Mouse (Mus musculus) midbrain, postnatal 0 days (tissue): ENCODE data around the gene Ppp1r10. TPM values are rescaled to one million over a fixed set of nuclear protein-coding genes. Genes with fewer than 3 reads are reported as not detected.
"Not testable (repeated sequence)": the region's sequence is repeated elsewhere in the genome, so short reads cannot be mapped to it uniquely, and the experiment has no call there.

Source experiments
- ATAC-seq: fragments of 200-750 bp; cut with Nextera tagmentation; 2 replicates; pipeline ENCODE4 v1.8.0; 2017; ENCODE audit warnings: moderate number of reproducible peaks, mild to moderate bottlenecking, moderate TSS enrichment, moderate library complexity; ENCODE audit not compliant: low FRiP score
- DNase-seq: peaks from one replicate; pipeline ENCODE4 v3.0.0-alpha.2; 2015; ENCODE audit warnings: low spot score
- H3K27ac ChIP-seq: fragments of 300-500 bp; sonication (generic); 2 replicates; pipeline ENCODE4 v1.5.1; 2014; ENCODE audit warnings: low read depth, mild to moderate bottlenecking, low read length, mixed read lengths
- H3K27me3 ChIP-seq: fragments of 300-500 bp; sonication (generic); 2 replicates; pipeline ENCODE4 v1.6.1; 2014; ENCODE audit warnings: low read length, control low read depth, mixed read lengths; ENCODE audit not compliant: insufficient read depth
- H3K36me3 ChIP-seq: fragments of 300-500 bp; sonication (generic); 2 replicates; pipeline ENCODE4 v1.6.1; 2014; ENCODE audit warnings: low read length, control low read depth, mixed read lengths; ENCODE audit not compliant: insufficient read depth
- H3K4me1 ChIP-seq: fragments of 300-500 bp; sonication (generic); 2 replicates; pipeline ENCODE4 v1.6.1; 2014; ENCODE audit warnings: mild to moderate bottlenecking, control low read depth, antibody characterized with exemption, low read length, mixed read lengths; ENCODE audit not compliant: insufficient read depth
- H3K4me2 ChIP-seq: fragments of 300-500 bp; sonication (generic); 2 replicates; pipeline ENCODE4 v1.6.1; 2014; ENCODE audit warnings: low read depth, mild to moderate bottlenecking, low read length, mixed read lengths; ENCODE audit not compliant: poor library complexity, severe bottlenecking
- H3K4me3 ChIP-seq: fragments of 300-500 bp; sonication (generic); 2 replicates; pipeline ENCODE4 v1.5.1; 2014; ENCODE audit warnings: low read depth, mild to moderate bottlenecking, low read length, moderate library complexity
- H3K9ac ChIP-seq: fragments of 300-500 bp; sonication (generic); replicated peaks from 2 replicates; pipeline ENCODE4 v1.6.1; 2014; ENCODE audit warnings: mild to moderate bottlenecking, low read length, moderate library complexity, mixed read lengths; ENCODE audit not compliant: poor library complexity, severe bottlenecking
- H3K9me3 ChIP-seq: fragments of 300-500 bp; sonication (generic); 2 replicates; pipeline ENCODE4 v1.6.1; 2016; ENCODE audit warnings: low read length, control low read depth
- CTCF ChIP-seq: IDR thresholded peaks from 2 replicates; pipeline ENCODE4 v1.5.1; 2016; ENCODE audit warnings: antibody characterized with exemption, mild to moderate bottlenecking
- WGBS: fragments of 180-500 bp; shearing (Covaris S2); extraction: QIAGEN DNeasy Blood & Tissue Kit; methylation state at CpG from one replicate; pipeline ENCODE4 v1.1.7; 2014; 5-methylcytosine and 5-hydroxymethylcytosine counted together
- polyA plus RNA-seq: library from polyadenylated mRNA; unstranded; fragments of >200 nt; fragmentation: Nextera tagmentation; extraction: Ambion mirVana; gene quantifications from 2 replicates; pipeline ENCODE4 v1.2.1, GENCODE M21; 2015
- total RNA-seq: library from RNA; depleted of rRNA; stranded (reverse); fragments of >200 nt; gene quantifications from 2 replicates; pipeline ENCODE4 v1.2.3, GENCODE M21; 2014

The Ppp1r10 gene
- total and polyA plus RNA-seq, 2 experiments from 2014 or later = 24.8 to 39.3 TPM

GRCm38 (mm10) chr17:35932608-35933007, 16.4 kb downstream of the Ppp1r10 start:
- Histone ChIP-seq H3K27me3 (no peaks in the 10 kb centered on the region), H3K4me1 (no peaks in the 10 kb centered on the region), H3K27ac (no peak overlapping the region), H3K36me3 (peaks cover 28% of the 10 kb centered on the region), H3K4me2 (no peak overlapping the region), H3K4me3 (no peak overlapping the region), H3K9me3 (no peaks in the 10 kb centered on the region), H3K9ac (no peak overlapping the region)
- no peak for TF ChIP-seq CTCF
- 91% methylated on average over 4 of the region's 4 CpGs for WGBS
- DNase-seq = no peak
- no peak for ATAC-seq

- H3K4me2 ChIP-seq, H3K36me3 ChIP-seq, H3K4me1 ChIP-seq, H3K4me3 ChIP-seq, H3K27me3 ChIP-seq, H3K27ac ChIP-seq, DNase-seq, H3K9ac ChIP-seq, H3K9me3 ChIP-seq, ATAC-seq: not testable (repeated sequence)
- 93% methylated on average over 14 of the region's 14 CpGs for WGBS
Observed at GRCm38 (mm10) chr17:35935763-35936162, 19.5 kb downstream of the Ppp1r10 start.

GRCm38 (mm10) chr17:35937700-35938348, 21.6 kb downstream of the Ppp1r10 start:
- no peaks in the 10 kb centered on the region for H3K4me1 ChIP-seq
- DNase-seq (peak; percentile 71), ATAC-seq (peak; percentile 60; the same call in 1 of the 2 replicates)

GRCm38 (mm10) chr17:35939108-35939507, 22.9 kb downstream of the Ppp1r10 start:
- H3K4me1 ChIP-seq = no peaks in the 10 kb centered on the region
- TF ChIP-seq CTCF = no peak
- no peak overlapping the region for H3K4me3 ChIP-seq
- H3K9ac ChIP-seq = no peak overlapping the region
- no peak overlapping the region for H3K27ac ChIP-seq
- DNase-seq (no peak), ATAC-seq (no peak)
- H3K36me3 ChIP-seq = no peaks in the 10 kb centered on the region
- WGBS = 52% methylated on average over 2 of the region's 2 CpGs
- H3K9me3 ChIP-seq = no peaks in the 10 kb centered on the region
- no peak overlapping the region for H3K4me2 ChIP-seq
- no peaks in the 10 kb centered on the region for H3K27me3 ChIP-seq

More at GRCm38 (mm10) chr17:35937700-35938348, 21.6 kb downstream of the Ppp1r10 start:
- TF ChIP-seq CTCF = peak; percentile 90
- WGBS = 46% methylated on average over 2 of the region's 2 CpGs
- Histone ChIP-seq H3K27ac (no peak overlapping the region), H3K9ac (no peak overlapping the region), H3K27me3 (no peaks in the 10 kb centered on the region), H3K9me3 (no peaks in the 10 kb centered on the region), H3K4me2 (no peak overlapping the region), H3K4me3 (no peak overlapping the region), H3K36me3 (no peaks in the 10 kb centered on the region)

- Histone ChIP-seq H3K4me3 (no peak overlapping the region), H3K4me1 (no peaks in the 10 kb centered on the region), H3K9ac (no peak overlapping the region), H3K27me3 (no peaks in the 10 kb centered on the region), H3K9me3 (no peaks in the 10 kb centered on the region), H3K27ac (no peak overlapping the region), H3K36me3 (no peaks in the 10 kb centered on the region), H3K4me2 (no peak overlapping the region)
- TF ChIP-seq CTCF = no peak
- DNase-seq = no peak
- WGBS = 42% methylated on average over 1 of the region's 1 CpGs
- ATAC-seq = no peak
Observed at GRCm38 (mm10) chr17:35939941-35940340, 23.7 kb downstream of the Ppp1r10 start.

- H3K4me2 ChIP-seq, H3K36me3 ChIP-seq, H3K27ac ChIP-seq, H3K9ac ChIP-seq, H3K9me3 ChIP-seq, H3K4me3 ChIP-seq, ATAC-seq, DNase-seq, H3K27me3 ChIP-seq, H3K4me1 ChIP-seq: not testable (repeated sequence)
Observed at GRCm38 (mm10) chr17:35950946-35951345, 34.7 kb downstream of the Ppp1r10 start.

- not testable (repeated sequence) for H3K27ac ChIP-seq, ATAC-seq, H3K9ac ChIP-seq, DNase-seq, H3K4me1 ChIP-seq, H3K27me3 ChIP-seq, H3K4me2 ChIP-seq, H3K9me3 ChIP-seq, H3K4me3 ChIP-seq
- WGBS = 78% methylated on average over 2 of the region's 3 CpGs
- peaks cover 19% of the 10 kb centered on the region for H3K36me3 ChIP-seq
Observed at GRCm38 (mm10) chr17:35952559-35952958, 36.3 kb downstream of the Ppp1r10 start.
